Mouse (Mus musculus) gastrocnemius, postnatal 25 days (tissue): Measurements from ENCODE around the gene Il17d. TPM values are rescaled to one million over a fixed set of nuclear protein-coding genes. Genes with fewer than 3 reads are reported as not detected.
A peak's percentile ranks its signal among the peaks of the same experiment; 100 is the strongest.

ENCODE experiments used
- DNase-seq: peaks from one replicate; pipeline ENCODE4 v3.0.0; 2022
- long read RNA-seq, 2 experiments: library from polyadenylated mRNA; stranded (forward); transcript quantifications; one replicate each; pipeline ENCODE4 v2.0.0; 2021
- total RNA-seq, 2 experiments: library from RNA; stranded (reverse); gene quantifications; 1 replicate in 1 of 2; 2 replicates in 1 of 2; pipeline ENCODE4 v1.2.3; 2021

Gene Il17d
- 1 to 10 TPM; 1.6 to 2.6 TPM for total RNA-seq
- long read RNA-seq, experiment 1, partial matches to known transcripts: 1 of 2 reads
- long read RNA-seq, experiment 1, other reads (novel, unspliced or antisense): 1 of 2 reads
- long read RNA-seq, experiment 2, partial matches to known transcripts: 0 of 3 reads
- long read RNA-seq, experiment 2, other reads (novel, unspliced or antisense): 2 of 3 reads

DNA sequence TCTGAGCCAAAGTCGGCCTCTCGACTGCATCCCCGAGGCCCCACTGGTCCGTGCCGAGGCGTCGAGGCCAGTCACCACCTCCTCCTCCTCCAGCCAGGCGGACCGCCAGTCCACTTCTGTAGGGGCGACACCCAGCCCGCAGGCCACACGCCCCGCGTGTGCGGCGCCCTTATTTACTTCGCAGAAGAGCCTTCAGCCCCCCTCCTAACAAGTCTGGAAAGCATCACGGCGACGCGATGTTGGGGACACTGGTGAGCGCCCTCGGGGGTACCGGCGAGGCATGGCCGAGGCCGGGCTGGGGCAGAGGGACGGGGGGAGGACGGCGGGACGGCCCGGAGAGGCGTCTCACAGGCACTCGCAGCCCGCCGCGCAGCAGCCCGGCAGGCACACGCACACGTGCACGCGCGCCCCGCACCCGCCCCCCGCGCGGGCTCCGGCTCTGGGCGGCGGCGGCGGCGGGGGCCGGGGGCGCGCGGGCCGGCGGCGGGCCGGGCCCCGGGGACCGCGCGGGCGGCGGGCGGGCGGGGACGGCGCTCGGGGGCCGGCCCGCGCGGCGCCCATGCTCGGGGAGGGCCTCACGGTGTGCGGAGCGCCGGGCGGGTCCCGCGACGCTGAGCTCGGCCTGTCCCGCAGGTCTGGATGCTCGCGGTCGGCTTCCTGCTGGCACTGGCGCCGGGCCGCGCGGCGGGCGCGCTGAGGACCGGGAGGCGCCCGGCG, at the start of gene Il17d:
Gene Il17d (plus strand): TSS at position 107 of the 717 bp plus-strand sequence.
- DNase-seq: peak; percentile 39

DNA sequence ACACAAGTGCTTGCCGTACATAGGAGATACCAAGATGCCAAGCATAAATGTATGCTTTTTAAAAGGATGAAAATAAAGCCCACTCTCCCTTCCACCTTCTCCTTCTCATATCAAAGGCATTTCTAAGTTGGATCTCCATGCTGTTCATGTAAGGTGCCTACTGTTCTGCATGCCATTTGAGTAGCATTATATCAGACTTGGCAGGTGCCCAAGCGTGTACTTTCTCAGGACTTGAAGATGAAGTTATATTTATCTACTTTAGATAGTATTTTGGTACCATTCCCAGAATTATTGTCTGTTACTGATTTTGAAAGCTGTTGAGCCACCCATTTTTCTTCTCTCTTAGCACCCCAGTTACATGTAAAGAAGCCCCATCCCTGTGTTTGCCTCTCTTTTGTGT, 49.5 kb upstream of the Il17d start:
- DNase-seq: no peak

GRCm38 (mm10) chr14:57482262-57482661, 42.3 kb upstream of the Il17d start:
- no peak for DNase-seq

GRCm38 (mm10) chr14:57484183-57484582, 40.4 kb upstream of the Il17d start:
- no peak for DNase-seq

DNA sequence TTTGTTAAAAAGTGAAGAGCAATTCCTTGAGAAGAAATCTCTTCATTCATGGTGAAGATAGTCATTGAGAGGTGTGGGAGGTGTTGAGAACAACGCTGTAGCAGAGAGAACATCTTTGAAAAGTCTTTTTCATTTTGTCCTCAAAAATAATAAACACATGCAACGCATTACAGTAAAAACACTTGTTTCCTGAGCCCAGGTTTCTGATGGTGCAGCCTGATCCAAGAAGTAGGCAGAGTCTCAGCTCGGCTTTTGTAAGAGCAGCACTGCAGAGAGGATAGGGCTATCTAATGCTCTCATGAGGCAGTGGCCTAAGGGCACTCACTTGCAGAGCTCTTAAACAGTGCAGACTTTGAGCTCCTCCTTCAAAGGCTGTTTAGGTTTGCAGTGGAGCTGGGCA, 34.9 kb upstream of the Il17d start:
- no peak for DNase-seq

DNA sequence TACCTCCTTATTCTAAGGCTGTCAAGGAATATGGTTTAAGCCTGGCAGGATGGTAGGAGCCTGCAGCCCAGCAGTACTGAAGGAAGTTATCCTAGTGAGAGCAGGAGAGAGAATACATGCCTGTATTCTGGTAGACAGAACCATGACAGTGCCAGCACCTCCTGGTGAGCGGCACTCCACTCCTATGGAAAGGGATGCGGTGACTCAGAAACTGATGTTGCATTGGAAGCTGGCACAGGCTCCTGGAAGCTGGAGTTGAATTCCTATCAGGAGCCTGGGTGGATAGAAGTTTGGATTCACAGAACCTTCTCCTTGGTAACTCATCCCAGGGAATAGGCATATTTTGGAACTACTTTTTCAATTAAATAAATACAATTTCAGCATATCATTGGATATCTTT, 30.7 kb upstream of the Il17d start:
- DNase-seq: no peak

GRCm38 (mm10) chr14:57503729-57504128, 20.8 kb upstream of the Il17d start:
- DNase-seq: no peak

DNA sequence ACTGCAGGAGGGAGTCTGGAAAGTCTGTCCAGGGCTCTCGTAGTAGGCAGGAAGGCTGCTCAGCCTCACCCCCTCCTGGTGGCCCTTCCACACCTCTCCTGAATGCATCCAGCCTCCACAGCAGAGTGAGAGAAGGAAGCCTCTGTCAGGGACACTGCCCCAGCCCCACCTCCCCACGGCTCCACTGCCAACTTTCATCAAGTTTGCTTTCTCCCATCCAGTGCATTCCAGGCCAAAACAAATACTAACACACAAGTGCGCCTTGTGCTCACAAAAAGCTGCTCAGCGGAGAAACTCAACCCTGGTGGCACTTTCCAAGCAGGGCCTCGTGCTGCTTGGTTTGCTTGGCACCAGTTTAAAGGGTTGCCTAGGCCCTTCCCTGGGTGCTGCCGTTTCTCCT, 15.0 kb upstream of the Il17d start:
- DNase-seq: no peak

DNA sequence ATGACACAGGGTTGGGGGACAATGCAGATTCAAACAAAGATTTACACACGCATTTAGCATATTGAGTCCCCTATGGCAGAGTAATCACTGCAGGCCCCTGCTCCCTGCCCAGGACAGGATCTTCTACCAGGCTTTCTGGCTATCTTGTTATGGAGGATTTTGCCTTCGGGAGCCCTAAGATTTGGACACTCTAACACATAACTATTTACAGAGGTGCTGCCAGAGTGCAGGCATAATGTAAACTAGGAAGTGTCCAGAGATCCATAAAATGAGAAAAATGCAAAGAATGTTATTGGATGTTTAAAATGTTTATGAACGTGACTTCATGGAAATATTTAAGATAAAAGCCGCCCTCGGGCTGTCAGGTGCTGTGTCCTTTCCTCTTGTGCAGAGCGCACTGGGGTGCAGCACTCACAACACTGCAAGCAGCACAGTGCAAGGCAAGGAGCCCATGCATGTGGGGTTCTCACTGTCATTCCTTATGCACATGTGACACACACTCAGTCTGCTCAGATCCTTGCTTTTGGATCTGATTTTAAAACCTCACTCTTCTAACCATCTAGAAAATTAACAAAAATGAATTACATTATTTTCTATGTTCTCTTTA, 9.3 kb upstream of the Il17d start:
- no peak for DNase-seq

- no peak for DNase-seq
Observed at GRCm38 (mm10) chr14:57517001-57517400, 7.6 kb upstream of the Il17d start.

DNA sequence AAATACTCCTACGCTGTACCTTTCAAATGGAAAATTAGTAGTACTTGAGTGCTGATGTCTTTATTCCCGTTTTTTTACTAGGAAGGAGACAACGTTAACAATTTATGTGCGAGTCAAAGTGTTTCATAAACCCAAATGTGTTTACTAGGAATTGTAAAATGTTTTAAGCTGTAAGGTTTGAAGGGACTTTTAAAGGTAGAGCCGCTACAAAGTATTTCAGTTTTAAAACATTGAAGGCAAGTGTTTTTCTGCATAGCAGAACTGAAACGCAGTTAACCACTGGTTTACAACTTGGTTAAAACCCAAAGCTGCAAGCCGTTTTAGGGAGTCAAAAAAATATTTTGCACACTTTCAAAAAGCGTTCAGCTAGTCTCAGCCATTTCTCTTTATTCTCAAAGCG, 815 bp upstream of the Il17d start:
- DNase-seq: no peak

- DNase-seq: peak; percentile 60
Observed at GRCm38 (mm10) chr14:57525388-57526049, 942 bp downstream of the Il17d start.

- no peak for DNase-seq
Observed at GRCm38 (mm10) chr14:57526050-57526623, 1.6 kb downstream of the Il17d start.

DNA sequence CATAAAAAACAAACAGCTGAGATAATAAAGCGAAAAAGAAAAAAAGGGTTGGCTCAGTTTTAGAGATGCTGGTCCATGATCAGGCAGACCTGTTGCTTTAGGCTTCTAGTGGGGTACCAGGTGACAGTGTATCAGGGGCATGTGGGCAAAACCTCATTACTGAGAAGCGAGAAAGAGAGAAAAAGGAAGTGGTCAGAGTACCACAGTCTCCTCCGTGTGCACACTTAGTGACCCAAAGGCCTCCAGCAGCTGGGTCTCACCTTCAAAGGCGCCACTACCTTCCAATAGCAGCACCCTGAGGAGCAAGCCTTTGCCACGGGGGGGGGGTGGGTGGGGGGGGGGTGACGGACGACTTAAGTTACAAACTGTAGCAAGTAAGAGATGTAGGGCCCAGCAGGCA, 2.5 kb downstream of the Il17d start:
- DNase-seq: no peak

DNA sequence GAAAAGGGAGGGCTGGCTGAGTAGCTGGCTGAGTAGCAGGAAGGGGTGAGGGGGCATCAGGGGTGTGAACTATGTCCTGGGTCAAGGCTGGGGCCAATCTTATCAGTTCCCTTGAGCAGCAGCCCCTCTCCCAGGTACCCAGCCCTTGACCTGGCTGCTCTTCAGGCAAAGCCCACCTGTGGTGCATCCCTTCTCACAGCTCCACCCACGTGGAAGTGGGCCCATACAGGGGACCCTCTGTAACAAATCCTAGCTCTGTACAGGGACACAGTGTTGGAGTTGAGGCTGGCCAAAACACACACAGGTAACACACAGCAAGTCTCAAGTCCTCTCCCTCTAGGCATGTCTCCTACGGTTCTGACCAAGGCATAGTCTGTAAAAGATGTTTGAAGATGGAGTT, 3.0 kb downstream of the Il17d start:
- DNase-seq: no peak

DNA sequence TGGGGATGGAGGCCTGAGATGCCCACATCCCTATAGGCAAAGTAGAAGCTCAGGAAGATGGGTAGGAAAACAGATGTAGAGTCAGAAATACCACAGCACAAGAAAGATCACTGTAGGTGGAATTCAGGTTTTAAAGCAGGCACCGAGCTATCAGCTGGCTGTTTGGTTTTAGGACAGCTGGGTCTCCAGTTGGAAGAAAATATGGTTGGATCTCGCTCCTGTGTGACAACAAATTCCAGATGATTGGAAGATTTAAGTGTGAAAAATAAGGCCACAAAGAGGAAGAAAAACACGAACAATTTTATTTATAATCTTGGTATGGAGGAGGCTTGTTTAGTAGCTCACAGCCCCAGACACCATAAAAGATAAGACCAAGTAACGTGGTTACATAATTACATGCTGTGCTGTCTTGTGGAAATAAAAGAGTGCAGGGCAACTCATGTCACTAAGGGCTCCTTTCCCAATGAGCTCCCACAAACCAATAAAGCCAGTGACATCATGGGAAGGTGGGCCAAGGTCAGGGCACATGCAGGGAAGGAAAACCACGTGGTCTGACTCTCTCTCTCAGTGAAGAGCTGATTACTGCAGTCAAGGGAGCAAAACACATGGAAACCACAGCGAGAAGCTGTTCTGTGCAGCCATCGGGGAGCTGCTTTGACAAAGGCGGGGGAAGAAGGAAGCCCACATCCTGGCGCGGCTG, 4.7 kb downstream of the Il17d start:
- DNase-seq: peak; percentile 63

GRCm38 (mm10) chr14:57529786-57530515, 5.4 kb downstream of the Il17d start:
- no peak for DNase-seq

GRCm38 (mm10) chr14:57532577-57532976, 8.0 kb downstream of the Il17d start:
- DNase-seq: no peak

- DNase-seq: peak; percentile 33
Observed at GRCm38 (mm10) chr14:57533214-57533613, 8.6 kb downstream of the Il17d start.

GRCm38 (mm10) chr14:57533841-57534240, 9.3 kb downstream of the Il17d start:
- no peak for DNase-seq

DNA sequence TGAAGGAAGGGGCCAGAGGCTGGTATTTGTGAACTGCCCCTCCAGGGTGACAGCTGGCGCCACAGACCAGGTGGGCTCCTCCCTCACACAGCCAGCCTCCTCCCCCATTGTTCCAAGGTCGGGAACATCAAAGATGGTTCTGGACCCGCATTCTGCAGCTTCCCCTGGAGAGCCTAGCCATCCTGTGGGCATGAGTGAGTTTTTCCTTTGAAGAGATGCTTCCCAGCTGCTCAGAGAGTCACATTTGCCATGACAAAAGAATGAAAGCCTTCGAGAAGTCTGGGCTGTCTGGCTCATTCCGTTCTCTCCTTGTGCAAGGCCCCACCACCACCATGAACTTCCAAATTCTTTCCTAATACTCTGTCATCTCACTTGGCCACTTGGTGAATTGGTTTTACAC, 9.8 kb downstream of the Il17d start:
- DNase-seq: no peak
